Mouse (Mus musculus): ENCODE results near the gene AU040320. TPM values are rescaled to one million over a fixed set of nuclear protein-coding genes. Genes with fewer than 3 reads are reported as not detected.

AU040320 gene
- polyA plus RNA-seq, 1 experiment from 2014 or later, result 41.4 TPM

Other genes with a start within 250 kb of the AU040320 start
- gene Ago4, start 220.1 kb upstream of the AU040320 start, polyA plus RNA-seq (2015; fragmentation: Nextera tagmentation; extraction: Ambion mirVana), result 10.2 and 10.9 TPM in 2 replicates
- gene Clspn, start 196.6 kb upstream of the AU040320 start, polyA plus RNA-seq (2015; fragmentation: Nextera tagmentation; extraction: Ambion mirVana), result 5.7 and 6.2 TPM in 2 replicates
- 16.3 and 16.6 TPM in 2 replicates for gene 5730409E04Rik, start 143.7 kb upstream of the AU040320 start, polyA plus RNA-seq (2015; fragmentation: Nextera tagmentation; extraction: Ambion mirVana)
- gene Psmb2, start 75.9 kb upstream of the AU040320 start, polyA plus RNA-seq (2015; fragmentation: Nextera tagmentation; extraction: Ambion mirVana), result 383 and 406 TPM in 2 replicates
- gene Tfap2e, start 17.3 kb upstream of the AU040320 start, polyA plus RNA-seq (2015; fragmentation: Nextera tagmentation; extraction: Ambion mirVana), result 0.79 and 0.93 TPM in 2 replicates
- 133 TPM in 2 replicates for gene Ncdn, start 106 bp upstream of the AU040320 start, polyA plus RNA-seq (2015; fragmentation: Nextera tagmentation; extraction: Ambion mirVana)
- 28.8 and 31.5 TPM in 2 replicates for gene Zmym4, start 214.6 kb downstream of the AU040320 start, polyA plus RNA-seq (2015; fragmentation: Nextera tagmentation; extraction: Ambion mirVana)

Measured in midbrain, embryonic 15.5 days (tissue).